Mouse (Mus musculus): ENCODE data around the gene Pnma1.
A peak's percentile ranks its signal among the peaks of the same experiment; 100 is the strongest.

Pnma1 gene

DNA sequence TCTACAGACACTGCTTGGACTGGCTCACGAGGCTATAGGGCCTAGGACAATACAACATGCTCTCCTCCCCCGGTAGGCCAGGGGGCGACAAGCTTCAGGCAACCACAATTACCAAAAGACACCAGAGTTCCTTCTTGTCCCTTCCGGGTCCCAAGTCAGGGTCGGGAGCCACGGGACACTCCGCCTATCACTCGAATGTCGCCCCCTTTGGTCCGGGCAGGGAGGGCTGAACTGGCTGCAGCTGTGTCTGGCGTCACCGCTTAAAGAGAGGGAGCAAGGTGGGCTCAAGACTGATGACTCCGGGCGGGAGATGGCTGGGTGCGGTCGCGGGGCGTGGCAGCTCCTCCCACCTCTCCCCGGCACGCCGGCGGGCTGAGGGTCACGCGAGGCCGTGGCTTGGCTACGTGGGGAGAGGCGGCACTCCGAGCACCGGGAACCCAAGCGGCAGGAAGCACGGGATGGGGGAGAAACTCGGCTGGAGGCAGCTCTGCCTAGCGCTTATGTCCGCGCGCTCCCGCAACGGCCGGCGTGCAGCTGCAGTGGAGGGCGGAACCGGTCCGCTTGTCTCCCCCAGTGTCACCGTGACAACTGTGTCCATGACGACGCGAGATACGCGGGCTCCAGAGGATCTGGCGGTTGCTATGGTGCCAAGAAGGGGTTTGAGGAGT is at the start of gene Pnma1:
TSS of gene Pnma1 (minus strand) at position 536 of the 668 bp plus-strand sequence.
- no peak for DNase-seq (ENCODE audit: low read depth)

- DNase-seq (ENCODE audit: low read depth): no peak
These were observed 46.9 kb upstream of the Pnma1 start for GRCm38 (mm10) chr12:84195195-84195594.

DNA sequence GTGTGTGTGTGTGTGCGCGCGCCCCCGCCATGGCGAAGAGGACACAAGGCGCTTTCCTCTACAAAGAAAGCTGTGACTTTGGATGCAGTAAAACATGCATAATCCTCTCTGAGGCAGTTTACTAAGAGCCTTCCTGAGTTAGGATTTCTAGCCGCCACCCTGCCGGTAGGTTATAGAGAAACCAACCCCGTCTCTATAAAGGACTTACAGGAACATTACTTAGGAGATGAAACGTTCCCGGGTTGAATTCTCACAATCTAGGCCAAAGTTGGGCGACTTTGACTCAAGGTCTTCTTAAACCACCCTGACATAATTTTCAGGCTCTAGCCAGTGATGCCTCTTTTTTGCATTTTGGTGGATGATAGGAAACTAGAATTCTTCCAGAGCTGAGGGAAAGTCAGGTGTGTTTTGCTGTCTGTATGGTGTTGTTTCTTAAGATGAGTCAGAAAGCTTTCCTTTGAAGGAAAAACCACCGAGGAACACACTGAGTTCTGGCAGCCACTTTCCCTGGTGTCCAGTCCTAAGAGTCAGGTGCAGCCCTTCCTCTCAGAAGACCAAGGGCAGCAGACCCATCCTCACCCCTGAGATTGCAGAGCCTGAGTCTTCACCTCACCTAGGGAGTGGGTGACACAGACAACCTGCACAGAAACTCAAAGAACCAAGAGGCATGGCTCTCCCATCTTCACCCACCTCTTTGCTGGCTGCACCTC is 46.3 kb upstream of the Pnma1 start:
- no peak for DNase-seq (ENCODE audit: low read depth)

- peak; percentile 97 for DNase-seq (ENCODE audit: low read depth)
These were observed 45.5 kb upstream of the Pnma1 start for GRCm38 (mm10) chr12:84193642-84194399.

DNA sequence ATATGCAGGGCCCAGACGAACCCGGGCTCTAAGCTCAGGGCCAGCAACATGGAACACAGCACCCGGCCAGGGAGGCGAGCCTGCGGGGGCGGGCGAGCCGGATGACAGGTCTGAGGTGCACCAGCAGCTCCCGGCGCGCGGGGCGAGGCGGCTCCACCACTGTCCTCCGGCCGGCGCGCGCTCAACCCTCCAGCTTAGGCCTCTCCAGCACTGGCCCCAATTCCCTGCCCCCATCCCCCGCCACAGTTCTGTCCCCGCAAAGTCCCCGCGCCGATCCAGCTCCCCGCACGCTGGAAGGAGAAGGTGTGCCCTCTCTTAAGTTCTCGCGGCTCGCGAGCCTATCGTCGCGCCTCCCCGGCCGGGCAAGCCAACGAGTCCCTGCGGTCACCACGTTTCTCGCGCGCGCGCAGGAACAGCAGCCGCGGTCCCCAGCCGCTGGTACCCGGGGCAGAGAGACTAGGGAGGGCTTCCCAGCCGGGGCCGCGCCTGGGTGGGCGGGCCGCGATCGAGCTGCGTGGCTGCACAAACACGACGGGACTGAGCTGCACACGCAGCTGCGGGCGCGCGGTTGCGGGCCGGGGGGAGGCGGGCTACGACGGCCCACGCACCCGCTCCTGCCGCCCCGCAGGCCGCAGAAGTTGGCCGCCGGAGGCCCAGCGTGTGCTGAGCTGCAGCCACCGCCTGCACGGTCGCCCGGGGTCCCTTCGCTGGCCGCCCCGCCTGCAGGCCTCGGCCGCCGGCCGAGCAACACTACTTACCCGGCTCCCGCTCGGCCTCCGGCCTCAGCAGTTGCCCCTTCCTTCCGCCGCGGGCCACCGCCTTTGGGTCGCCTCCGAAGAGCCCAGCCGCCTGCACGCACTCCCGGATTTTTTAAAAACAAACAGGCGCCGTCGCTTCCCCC is 44.7 kb upstream of the Pnma1 start:
- no peak for DNase-seq (ENCODE audit: low read depth)

GRCm38 (mm10) chr12:84192280-84192679 is 44.0 kb upstream of the Pnma1 start:
- no peak for DNase-seq (ENCODE audit: low read depth)

- no peak for DNase-seq (ENCODE audit: low read depth)
These were observed 43.5 kb upstream of the Pnma1 start for GRCm38 (mm10) chr12:84191770-84192169.

GRCm38 (mm10) chr12:84191190-84191589 is 42.9 kb upstream of the Pnma1 start:
- no peak for DNase-seq (ENCODE audit: low read depth)

DNA sequence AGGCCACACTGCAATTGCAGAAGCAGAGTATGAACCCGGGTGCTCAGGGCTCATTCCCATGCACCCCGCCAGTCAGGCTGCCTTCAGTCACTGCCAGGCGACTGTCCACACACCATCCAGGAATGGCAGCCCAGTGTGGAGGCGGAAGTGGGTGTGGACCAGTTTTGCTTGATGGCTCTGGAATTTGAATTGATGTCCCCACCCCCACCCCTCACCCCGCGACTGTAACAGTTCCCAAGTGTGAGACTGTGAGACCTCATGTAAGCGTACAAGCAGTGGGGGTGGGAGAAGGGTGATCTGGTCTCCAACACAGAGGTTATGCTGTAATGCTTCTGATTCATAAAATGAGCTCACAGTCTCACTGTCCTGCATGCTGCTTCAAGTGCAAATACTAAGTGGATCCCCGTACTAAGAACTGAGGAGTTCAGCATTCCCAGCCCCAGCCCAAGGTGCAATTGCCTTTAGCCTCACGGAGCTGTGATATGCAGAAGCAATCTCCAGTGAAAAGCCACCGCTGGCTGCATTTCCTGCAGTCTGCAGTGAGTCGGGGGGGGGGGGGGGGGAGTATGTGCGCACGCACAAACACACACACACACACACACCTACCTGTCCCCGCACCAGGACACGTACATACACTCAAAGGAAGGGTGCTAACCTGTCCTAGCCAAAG is 42.0 kb upstream of the Pnma1 start:
- no peak for DNase-seq (ENCODE audit: low read depth)

DNA sequence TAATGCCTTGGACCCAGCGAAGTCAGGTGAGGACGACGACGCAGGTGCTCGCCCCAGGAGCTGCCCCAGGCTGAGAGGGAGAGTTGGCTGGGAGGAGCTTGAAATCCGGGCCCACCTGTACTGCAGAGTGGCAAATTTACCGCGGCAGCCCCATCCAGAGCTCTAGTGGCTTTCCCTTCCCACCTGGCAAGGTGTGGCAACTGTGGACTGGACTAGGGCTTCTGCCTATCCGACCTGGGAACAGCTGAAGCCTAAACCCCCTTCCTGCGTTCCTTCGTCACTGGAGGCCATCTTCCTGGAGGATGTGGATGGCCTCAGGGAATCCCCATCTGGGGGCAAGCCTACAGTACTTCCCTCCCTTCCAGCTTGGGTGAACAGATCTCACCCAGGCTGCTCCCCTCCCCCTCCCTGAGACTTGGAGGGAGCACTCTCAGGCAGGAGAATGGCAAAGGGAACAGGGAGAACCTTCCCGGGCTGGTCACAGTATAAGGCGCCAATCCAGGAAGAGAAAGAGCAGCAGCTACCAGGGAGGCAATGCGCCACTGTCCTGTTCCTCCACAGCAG is 40.7 kb upstream of the Pnma1 start:
- DNase-seq (ENCODE audit: low read depth): no peak

- DNase-seq (ENCODE audit: low read depth): no peak
These were observed 39.7 kb upstream of the Pnma1 start for GRCm38 (mm10) chr12:84187752-84188601.

GRCm38 (mm10) chr12:84186950-84187349 is 38.7 kb upstream of the Pnma1 start:
- peak; percentile 83 for DNase-seq (ENCODE audit: low read depth)

- DNase-seq (ENCODE audit: low read depth): no peak
These were observed 38.2 kb upstream of the Pnma1 start for GRCm38 (mm10) chr12:84186536-84186935.

DNA sequence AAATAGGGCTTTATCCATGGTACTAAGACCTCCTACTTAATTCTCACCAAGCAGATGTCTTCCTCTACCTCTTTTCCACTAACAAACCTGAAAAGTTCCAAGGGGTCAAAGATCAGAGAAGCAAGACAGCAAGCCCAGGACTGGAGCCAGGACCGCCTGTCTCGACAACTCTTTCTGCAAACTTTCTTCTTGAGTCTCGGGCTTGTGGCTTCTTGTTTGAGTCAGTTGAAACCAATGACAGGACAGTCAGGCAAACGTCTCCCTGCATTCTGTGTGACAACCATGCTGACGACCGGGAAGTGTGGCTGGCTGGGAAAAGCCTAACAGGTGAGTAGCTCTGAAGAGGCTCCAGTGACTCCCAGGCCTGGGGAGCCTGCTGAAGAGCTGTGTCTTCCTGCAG is 37.3 kb upstream of the Pnma1 start:
- DNase-seq (ENCODE audit: low read depth): no peak

DNA sequence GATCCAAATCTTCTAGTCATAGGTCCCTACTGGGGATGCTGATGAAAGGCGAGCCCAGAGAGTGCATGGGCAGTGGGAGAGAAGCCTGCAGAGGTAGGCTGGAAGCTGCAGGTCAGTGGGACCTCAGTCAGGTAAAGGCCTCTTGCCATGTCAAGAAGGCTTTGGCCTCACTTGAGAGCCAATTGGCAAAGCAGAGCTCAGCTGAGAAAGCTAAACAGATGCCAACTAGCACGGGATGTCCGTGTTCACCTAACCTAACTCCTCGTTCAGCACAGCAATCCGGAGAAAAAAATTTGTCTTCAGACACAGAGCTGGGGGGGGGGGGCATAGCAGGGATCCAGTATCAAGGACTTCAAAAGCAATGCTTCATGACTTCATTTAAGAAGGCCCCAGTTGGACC is 36.7 kb upstream of the Pnma1 start:
- DNase-seq (ENCODE audit: low read depth): no peak

- no peak for DNase-seq (ENCODE audit: low read depth)
These were observed 33.7 kb upstream of the Pnma1 start for GRCm38 (mm10) chr12:84181999-84182398.

GRCm38 (mm10) chr12:84180701-84181435 is 32.6 kb upstream of the Pnma1 start:
- DNase-seq (ENCODE audit: low read depth): no peak

DNA sequence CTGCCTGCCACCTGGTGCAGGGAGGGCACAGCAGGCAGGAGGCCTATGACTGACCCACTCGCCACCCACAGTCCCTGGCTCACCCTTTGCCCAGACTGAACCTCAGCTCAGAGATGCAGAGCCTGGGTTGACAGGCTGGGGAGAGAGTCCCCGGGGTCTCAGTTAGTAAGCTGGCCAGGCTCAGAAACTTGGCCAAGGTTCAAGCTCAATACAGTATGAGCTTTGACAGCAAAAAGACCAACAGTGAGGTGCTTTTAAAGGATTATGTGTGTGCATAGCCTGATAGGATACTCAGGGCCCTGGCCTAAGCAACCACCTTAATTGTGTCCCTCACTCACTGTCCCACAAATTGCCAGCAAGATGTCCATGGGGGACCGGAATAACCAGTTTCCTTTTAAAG is 31.8 kb upstream of the Pnma1 start:
- DNase-seq (ENCODE audit: low read depth): no peak

GRCm38 (mm10) chr12:84178652-84179445 is 30.6 kb upstream of the Pnma1 start:
- DNase-seq (ENCODE audit: low read depth): no peak
